Mouse (Mus musculus): Measurements from ENCODE around the gene Glyat.

Glyat gene

DNA sequence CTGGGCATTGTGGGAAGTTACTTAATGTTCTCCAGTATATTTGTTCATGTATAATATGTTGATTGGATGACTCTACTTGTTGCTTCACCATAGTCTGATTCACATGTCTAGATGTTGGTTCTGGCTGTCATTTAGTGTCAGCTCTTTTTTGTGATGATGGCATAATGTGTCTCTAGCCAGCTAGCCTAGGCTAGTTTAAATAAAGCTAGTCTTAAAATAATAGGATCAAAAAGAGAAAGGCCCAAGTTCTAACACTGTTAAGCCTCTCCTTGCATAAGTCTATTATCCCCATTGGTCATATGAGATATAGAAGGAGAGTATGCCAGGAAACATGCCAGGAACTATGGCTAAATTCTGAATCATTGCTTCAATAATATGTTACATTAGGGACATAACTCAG is 16.4 kb downstream of the Glyat start:
- TF ChIP-seq GATA4 (IDR thresholded peaks at IDR 0.05; ENCODE audit: insufficient replicate concordance, low read length) = no peak

DNA sequence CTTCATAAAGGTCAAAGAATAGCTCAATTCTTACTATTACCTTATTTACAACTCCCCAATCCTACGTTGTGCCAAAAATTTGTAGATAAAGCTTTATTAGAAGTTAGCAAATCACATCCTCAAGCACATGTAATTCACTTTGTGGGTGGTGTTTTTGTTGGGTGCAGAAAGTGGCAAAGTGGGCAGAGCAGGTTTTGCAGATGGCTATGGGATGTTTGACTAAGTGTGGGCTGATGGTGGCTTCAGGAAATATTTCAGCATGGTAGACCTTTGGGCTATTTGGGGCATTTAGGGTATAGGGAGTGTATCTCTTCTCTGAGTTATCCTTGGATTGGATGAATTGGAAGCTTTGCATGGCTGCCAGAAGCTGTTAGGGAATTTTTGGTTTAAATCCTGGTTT is 33.0 kb downstream of the Glyat start:
- TF ChIP-seq GATA4 (IDR thresholded peaks at IDR 0.05; ENCODE audit: insufficient replicate concordance, low read length) = no peak

DNA sequence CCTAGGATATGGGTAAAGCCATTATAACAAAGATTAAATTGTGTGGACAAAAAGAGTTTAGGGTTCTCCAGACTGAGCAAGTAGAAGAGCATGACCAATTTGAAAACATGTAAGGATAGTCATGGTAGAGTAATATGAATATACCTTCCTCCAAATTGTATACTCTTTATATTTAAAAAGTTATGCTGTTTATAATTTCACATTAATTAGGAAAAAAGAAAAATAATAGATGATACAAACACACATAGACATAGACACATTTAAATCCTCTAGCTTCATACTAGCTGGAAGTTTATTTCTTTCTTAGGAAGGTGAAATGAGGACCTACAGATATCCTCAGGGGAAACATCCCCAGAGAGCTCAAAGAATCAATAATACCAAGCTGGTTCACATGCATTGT is 37.0 kb downstream of the Glyat start, which contains the start of gene Olfr1442:
Gene Olfr1442, plus strand, starts transcription at position 301 of the 400 bp plus-strand sequence.
- no peak for TF ChIP-seq GATA4 (IDR thresholded peaks at IDR 0.05; ENCODE audit: insufficient replicate concordance, low read length)

DNA sequence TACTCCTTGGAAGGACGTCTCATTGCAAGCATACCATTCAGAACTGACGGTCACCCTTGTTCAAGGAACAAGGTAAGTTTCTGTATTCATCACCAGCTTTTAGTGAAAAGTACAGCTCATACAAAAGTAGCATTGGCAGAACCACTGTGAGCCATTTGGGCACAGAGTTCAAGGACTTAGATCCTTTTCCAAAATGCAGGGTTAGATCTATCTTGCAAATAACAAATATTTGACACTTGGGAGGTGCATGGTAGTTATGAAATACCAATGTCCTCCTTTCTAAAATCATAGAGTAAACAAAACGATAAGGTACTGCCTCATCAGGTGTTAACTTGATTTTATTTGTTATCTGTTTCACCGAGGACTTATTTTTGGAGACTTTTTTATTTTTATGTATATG is 37.9 kb downstream of the Glyat start:
- no peak for TF ChIP-seq GATA4 (IDR thresholded peaks at IDR 0.05; ENCODE audit: insufficient replicate concordance, low read length)

DNA sequence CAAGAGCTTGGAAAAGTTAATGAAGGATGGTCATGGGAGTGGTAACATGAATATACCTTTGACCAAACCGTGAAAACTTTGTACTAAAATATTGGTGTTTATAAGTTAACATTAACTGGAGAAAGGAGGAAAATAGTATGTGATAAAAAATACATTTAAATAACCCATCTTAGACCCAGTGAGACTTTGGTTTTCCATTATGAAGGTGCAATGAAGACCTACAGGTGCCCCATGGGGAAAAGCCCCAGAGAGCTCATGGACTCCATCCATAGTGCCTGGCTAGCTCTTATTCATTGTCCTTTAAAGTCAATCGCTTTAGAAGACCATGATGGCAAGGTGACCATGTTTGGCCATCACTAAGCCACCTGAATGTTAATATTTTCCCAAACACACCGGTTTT is 44.7 kb downstream of the Glyat start, which contains the start of gene Olfr1443:
Gene Olfr1443, plus strand, starts transcription at position 301 of the 400 bp plus-strand sequence.
- no peak for TF ChIP-seq GATA4 (IDR thresholded peaks at IDR 0.05; ENCODE audit: insufficient replicate concordance, low read length)

DNA sequence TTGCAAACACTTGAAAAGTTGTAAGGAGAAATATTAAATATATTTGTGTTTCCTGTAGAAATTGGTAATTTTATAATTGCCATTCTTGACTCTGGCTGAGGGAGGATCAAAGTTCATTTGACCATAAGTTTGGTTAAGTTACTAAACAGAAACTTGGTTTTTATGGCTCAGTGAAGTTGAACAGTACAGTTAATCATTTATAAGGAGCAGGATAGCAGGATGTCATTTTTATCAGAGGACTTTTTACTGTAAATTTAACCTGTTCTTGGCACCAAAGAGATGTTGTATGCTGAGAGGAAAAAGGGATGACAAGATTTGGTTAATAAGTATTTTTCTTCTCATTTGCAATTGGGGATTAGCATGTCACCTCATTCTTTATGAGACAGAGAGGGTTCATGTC is 51.5 kb downstream of the Glyat start:
- no peak for TF ChIP-seq GATA4 (IDR thresholded peaks at IDR 0.05; ENCODE audit: insufficient replicate concordance, low read length)

DNA sequence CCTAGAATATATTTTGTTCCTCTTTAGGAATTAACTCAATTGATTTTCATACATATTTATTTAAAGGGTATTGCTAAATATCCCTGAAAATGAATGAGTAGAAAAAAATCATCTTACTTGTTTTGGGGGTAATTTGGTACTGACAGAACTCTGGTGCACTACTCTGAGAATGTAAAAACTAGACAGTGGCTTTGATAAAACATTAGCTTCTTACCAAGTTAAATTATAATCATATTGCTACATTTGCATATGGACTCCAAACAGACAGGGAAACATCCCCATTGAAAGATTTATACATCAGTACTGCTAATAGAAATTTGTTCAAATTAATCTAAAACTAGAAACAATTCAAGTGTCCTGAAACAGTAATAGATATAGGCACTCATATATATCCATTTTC is 52.1 kb downstream of the Glyat start:
- no peak for TF ChIP-seq GATA4 (IDR thresholded peaks at IDR 0.05; ENCODE audit: insufficient replicate concordance, low read length)

DNA sequence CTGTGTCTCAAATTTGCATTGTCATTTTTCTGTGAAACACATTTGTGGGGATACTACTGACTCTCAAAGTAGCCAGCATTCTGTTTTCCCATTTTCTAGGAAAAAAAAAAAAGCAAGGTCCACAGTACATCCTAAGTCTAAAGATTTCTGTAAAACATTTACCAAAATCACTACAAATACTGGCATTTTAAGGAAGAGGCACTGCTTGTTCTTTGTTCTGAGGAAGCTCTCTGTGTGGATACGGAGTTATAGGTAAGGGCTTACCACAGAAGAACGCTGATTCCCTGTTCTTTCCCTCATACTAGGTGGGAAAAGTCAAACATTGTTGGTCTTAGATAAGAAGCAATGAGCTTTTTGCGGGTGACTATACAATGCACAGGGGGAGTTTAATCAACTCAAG is 62.5 kb downstream of the Glyat start, which contains the start of gene Keg1:
Gene Keg1, plus strand, starts transcription at position 197 of the 400 bp plus-strand sequence.
- TF ChIP-seq GATA4 (IDR thresholded peaks at IDR 0.05; ENCODE audit: insufficient replicate concordance, low read length) = no peak

DNA sequence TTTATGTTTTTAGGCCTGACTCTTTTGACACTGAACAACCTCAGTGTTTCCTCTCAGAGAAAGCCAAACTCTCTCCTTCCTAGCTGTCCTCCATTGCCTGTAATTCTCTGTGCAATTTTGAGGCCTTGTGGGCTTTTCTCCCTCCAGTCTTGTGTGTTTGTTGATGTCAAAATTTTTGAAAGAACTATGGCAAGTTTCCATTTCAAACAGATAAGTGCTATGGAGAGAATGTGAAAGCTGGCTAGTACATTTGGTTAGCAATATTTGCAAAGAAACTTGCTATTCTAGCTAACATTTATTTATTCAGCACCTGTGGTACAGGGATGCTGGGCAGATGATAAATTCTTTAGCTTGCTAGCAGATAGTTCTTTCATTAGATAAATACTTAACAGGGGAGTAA is 63.1 kb downstream of the Glyat start:
- no peak for TF ChIP-seq GATA4 (IDR thresholded peaks at IDR 0.05; ENCODE audit: insufficient replicate concordance, low read length)

Data from liver, adult (tissue).